Mouse (Mus musculus) liver, postnatal 0 days (tissue): ENCODE measurements at regions not wholly inside any gene's neighbourhood (a gene's known extent, or its start where the extent isn't known, plus 50 kb on each side); places are given as distances from the start of the nearest gene placed in this dataset.

Experiments used
- CTCF ChIP-seq: sonication (generic); IDR thresholded peaks from 2 replicates; pipeline ENCODE4 v1.5.1; 2016; ENCODE audit warnings: antibody characterized with exemption, low read depth
- EP300 ChIP-seq: IDR thresholded peaks from 2 replicates; pipeline ENCODE4 v1.6.1; 2016; ENCODE audit warnings: antibody characterized with exemption, low read depth, mild to moderate bottlenecking

GRCm38 (mm10) chr1:57144181-57144580 is 165.7 kb upstream of the Satb2 start:
- TF ChIP-seq CTCF (no peak), EP300 (no peak)
